Mouse (Mus musculus): ENCODE data around the gene S100pbp. TPM values are rescaled to one million over a fixed set of nuclear protein-coding genes. Genes with fewer than 3 reads are reported as not detected.
A peak's percentile ranks its signal among the peaks of the same experiment; 100 is the strongest.

The S100pbp gene
- polyA plus RNA-seq, 1 experiment from 2014 or later = 14.5 TPM

DNA sequence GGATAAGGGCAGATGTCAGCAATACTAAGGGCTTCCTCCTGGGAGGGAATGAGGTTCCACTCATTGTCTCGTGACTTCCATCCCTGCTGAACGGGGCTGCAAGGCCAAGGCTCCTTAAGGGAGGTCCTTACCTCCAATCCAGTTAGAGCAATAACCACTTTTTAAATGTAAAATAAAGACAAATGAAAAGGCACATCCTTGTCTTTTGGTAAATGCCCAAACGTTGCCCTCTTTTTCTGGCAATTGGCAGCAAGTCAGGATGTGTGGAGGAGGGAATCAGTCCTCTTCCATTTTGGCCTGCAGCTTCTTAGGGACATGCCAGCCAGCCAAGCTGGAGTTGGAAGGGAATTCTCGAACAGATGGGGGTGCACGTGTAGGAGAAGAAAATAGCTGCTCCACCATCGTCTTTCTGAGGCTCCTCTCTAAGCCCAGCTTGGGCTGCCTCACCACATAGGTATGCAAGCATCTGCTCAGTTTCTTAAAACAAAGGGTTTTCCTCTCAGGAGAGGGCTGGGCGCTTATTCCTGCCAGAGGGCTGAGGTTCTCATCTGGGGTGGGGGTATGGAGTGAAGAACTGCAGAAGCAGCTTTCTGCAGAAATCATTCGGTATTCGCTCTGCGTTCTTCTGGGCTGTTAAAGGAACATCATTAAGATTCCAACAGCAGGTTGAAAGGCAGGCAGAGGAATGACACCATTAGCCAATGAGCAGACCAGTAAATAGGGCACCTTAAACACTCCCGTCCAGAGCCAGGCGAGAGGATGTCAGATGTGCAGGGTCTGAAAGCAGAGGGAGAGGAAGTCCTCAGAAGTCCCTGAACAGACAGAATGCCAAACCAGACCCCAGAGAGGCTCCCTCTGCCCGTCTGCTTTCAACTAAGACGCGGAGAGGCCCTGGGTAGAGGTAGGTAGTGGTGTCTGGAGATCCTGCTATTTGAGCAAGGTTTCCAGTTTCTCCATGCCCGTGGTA is 44.8 kb downstream of the S100pbp start:
- 0 out of 2 replicates have a peak, but pooled peaks cover 4% of the 10 kb centered on the region for H3K36me3 ChIP-seq
- peak; percentile 36; the same call in 1 of the 2 replicates for ATAC-seq
- WGBS = 44% methylated on average over 16 of the region's 16 CpGs

DNA sequence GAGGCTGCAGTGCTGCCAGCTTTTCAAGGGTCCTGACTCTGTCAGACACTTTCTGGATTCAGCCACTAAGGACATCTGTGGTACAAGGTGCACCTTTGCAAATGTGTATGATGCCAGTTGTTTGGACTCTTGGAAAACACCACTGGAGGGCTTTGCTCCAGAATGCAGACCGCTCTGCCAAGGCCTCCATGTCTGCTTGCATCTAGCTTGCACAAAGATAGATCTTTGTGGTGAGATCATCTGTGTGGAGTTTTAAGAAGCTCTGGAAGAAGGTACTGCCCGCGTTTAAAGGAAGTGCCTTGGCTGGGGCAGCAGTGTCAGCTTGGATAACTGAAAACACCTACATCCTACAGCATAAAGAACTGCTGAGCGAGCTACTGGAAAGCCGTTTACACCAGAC is 46.0 kb downstream of the S100pbp start:
- no peak overlapping the region for H3K4me3 ChIP-seq (replicated peaks)
- peaks cover 12% of the 10 kb centered on the region; the same call in 1 of the 2 replicates for H3K4me1 ChIP-seq (replicated peaks)
- no peak for ATAC-seq
- H3K36me3 ChIP-seq = 0 out of 2 replicates have a peak, but pooled peaks cover under 1% of the 10 kb centered on the region
- 86% methylated on average over 5 of the region's 5 CpGs for WGBS
- H3K4me2 ChIP-seq (replicated peaks) = no peak overlapping the region
- no peaks in the 10 kb centered on the region for H3K9me3 ChIP-seq
- H3K9ac ChIP-seq = no peak overlapping the region
- no peak overlapping the region for H3K27ac ChIP-seq
- no peaks in the 10 kb centered on the region; the same call in 1 of the 2 replicates for H3K27me3 ChIP-seq (replicated peaks)

More for the DNA sequence above, 44.8 kb downstream of the S100pbp start:
- Histone ChIP-seq H3K27ac (peak overlapping the region; percentile 48), H3K4me1 (replicated peaks) (peaks cover 12% of the 10 kb centered on the region; the same call in 1 of the 2 replicates), H3K9ac (no peak overlapping the region), H3K4me2 (replicated peaks) (no peak overlapping the region), H3K27me3 (replicated peaks) (no peaks in the 10 kb centered on the region), H3K9me3 (no peaks in the 10 kb centered on the region), H3K4me3 (replicated peaks) (no peak overlapping the region)

DNA sequence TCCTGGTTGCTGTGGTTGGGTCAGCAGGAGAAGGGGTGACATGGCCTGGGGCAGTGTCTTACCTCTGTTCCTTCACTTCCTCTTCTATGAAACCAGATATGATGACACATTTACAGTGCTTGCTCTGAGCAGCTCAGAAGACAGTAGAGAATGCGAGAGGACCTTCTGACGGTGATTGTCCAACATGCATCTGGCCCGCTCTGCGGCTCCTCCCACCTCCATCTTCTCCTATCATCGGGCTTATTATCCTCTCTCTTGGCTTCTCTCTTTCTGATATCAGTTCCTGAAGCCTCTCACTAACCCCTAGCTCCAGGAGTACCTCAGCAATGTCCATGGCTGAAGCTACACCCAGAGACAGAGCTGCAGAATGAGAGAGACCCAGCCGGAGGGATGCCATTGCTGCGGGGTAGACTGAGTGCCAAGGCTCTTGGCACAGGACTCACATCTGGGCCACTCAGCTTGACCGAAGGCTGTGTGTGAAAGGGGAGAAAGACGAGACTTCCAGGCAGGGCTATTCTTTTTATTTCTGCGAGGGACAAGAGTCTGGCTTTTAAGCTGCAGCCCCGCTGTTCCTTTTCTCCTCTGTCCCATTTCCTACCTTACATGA is 47.0 kb downstream of the S100pbp start:
- H3K36me3 ChIP-seq = no peaks in the 10 kb centered on the region
- H3K4me2 ChIP-seq (replicated peaks) = no peak overlapping the region
- 86% methylated on average over 11 of the region's 11 CpGs for WGBS
- H3K9me3 ChIP-seq = no peaks in the 10 kb centered on the region
- peaks cover 12% of the 10 kb centered on the region; the same call in 1 of the 2 replicates for H3K4me1 ChIP-seq (replicated peaks)
- H3K9ac ChIP-seq = no peak overlapping the region
- ATAC-seq = no peak
- H3K4me3 ChIP-seq (replicated peaks) = no peak overlapping the region
- H3K27ac ChIP-seq = no peak overlapping the region
- peaks cover 4% of the 10 kb centered on the region; the same call in 1 of the 2 replicates for H3K27me3 ChIP-seq (replicated peaks)

DNA sequence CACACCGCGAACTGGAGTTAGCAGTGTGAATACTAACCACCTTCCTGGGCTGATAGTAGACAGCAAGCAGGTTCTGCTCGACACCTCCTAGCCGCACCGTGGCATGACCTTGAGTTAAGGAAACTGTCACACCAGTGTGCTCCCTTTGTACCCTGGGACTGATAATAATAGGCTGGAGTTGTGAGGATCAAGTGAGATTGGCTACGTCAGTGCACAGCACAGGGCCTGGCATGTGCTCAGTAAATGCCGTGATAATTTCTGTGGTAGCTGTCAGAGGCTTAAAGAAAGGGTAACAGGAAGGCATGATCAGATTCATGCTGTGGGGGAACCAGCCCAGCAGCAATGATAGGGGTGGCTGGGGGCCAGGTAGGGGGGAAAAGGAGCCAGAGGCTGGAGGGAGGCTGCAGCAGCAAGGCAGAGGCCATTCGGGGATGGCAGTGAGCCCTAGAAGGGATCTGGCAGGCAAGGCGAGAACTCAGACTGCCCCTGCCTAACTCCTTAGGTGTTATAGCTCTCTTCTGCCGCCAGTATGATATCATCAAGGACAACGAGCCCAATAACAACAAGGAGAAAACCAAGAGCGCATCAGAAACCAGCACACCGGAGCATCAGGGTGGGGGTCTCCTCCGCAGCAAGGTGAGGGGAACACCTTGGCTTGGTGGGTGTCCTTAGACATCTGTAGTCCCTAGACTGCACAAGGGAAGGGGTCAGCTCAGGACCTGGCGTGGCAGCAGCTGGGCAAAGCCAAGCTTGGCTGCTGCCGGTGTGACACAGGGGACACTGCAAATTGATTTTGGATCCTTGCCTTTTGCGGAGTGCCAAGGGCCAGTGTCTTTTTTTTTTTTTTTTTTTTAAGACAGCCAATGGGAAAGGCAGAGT is 47.7 kb downstream of the S100pbp start:
- Histone ChIP-seq H3K4me1 (replicated peaks) (peaks cover 16% of the 10 kb centered on the region), H3K27ac (no peak overlapping the region), H3K27me3 (replicated peaks) (peaks cover 10% of the 10 kb centered on the region; the same call in 1 of the 2 replicates), H3K4me3 (replicated peaks) (no peak overlapping the region), H3K36me3 (no peaks in the 10 kb centered on the region), H3K9me3 (no peaks in the 10 kb centered on the region), H3K9ac (no peak overlapping the region), H3K4me2 (replicated peaks) (no peak overlapping the region)
- WGBS = 70% methylated on average over 17 of the region's 17 CpGs
- ATAC-seq = 0 out of 2 replicates have a peak, but pooled peaks have one; percentile 16

DNA sequence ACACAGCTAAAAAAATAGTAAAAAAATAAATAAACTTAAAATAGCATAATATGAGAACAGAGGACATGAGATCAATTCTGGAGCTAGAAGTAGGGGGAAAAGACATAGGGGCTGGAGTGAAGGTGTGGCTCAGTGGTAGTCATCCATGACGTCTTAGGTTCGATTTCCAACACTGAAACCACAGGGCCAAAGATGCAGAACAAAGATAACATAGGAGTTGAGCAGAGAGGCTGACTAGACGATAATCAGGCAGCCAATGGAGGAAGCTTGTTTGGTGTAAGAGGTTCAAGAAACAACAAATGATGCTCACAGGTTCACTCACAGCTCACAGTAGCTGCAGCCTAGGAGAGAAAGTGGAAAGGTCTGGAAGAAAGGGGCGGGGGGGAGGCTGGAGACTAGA is 48.7 kb downstream of the S100pbp start:
- H3K27ac ChIP-seq = no peak overlapping the region
- no peak overlapping the region for H3K4me2 ChIP-seq (replicated peaks)
- H3K4me1 ChIP-seq (replicated peaks) = peaks cover 21% of the 10 kb centered on the region
- H3K36me3 ChIP-seq = no peaks in the 10 kb centered on the region
- no peaks in the 10 kb centered on the region for H3K9me3 ChIP-seq
- 83% methylated on average over 4 of the region's 4 CpGs for WGBS
- ATAC-seq = no peak
- H3K4me3 ChIP-seq (replicated peaks) = no peak overlapping the region
- no peak overlapping the region for H3K9ac ChIP-seq
- peaks cover 18% of the 10 kb centered on the region for H3K27me3 ChIP-seq (replicated peaks)

DNA sequence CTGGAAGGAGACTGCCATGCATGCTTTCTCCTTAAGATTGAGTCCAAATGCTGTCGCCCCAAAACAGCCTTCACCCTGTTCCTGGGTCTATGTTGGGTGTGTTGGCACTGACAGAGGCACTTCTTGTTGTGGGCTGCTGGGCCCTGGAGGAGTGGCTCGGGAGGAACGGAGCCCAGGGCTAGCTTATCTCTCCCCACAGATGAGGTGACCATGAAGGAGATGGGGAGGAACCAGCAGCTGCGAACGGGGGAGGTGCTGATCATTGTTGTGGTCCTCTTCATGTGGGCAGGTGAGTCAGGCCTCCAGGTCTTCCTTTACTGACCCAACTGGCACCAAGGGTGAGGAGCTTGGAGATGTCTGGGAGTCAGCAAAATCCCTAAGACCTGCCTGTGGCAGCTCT is 49.9 kb downstream of the S100pbp start:
- no peaks in the 10 kb centered on the region for H3K9me3 ChIP-seq
- H3K4me1 ChIP-seq (replicated peaks) = peaks cover 24% of the 10 kb centered on the region
- H3K36me3 ChIP-seq = no peaks in the 10 kb centered on the region
- no peak overlapping the region for H3K27ac ChIP-seq
- ATAC-seq = no peak; the same call in 1 of the 2 replicates
- no peak overlapping the region for H3K9ac ChIP-seq
- 62% methylated on average over 5 of the region's 5 CpGs for whole genome bisulfite sequencing
- H3K4me2 ChIP-seq (replicated peaks) = no peak overlapping the region
- H3K4me3 ChIP-seq (replicated peaks) = no peak overlapping the region
- peaks cover 20% of the 10 kb centered on the region for H3K27me3 ChIP-seq (replicated peaks)

DNA sequence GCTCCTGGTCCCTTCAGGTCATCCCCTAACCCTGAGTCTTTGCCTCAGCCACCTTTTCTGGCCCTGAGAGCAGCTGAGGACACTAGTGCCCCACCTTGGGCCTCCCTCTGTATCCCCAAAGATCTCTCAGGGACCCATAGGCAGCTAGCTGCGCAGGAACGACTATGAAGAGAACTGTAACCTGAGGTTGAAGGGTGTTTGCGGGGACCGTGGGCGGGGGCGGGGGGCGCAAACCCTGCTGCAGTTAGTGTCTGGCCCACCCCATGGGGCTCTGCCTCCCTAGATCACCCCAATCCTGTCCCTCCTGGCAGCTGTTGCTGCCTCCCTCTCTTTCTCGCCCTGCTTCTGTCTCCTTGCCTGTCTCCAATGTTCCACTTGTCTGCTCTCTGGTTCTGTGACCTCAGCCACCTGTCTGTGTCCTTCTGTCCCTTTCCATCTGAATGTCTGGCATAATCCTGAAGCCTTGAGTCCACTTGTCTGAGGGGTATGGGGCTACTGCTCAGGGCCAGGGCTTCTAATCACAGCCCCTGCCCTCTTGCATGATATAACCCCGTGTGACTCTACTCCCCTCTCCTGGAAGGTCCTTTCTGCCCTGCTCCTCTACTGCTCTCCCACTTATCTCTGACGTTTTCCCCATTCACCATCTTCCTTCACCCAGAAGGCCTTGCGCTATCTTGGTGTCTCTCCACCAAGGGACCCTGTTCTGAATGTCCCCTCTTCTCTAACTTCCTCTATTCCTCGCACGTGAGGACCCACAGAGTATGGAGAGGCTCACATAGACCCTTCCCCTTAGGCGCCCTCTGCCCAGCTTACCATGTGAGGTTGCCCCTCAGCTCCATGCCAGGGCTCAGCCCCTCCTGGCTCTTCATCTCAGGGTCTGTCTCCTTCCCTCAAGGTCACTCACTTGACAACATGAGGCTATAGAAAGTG is 51.9 kb downstream of the S100pbp start:
- ATAC-seq = 0 out of 2 replicates have a peak, but pooled peaks have one; percentile 11
- H3K27me3 ChIP-seq (replicated peaks) = peaks cover 20% of the 10 kb centered on the region

DNA sequence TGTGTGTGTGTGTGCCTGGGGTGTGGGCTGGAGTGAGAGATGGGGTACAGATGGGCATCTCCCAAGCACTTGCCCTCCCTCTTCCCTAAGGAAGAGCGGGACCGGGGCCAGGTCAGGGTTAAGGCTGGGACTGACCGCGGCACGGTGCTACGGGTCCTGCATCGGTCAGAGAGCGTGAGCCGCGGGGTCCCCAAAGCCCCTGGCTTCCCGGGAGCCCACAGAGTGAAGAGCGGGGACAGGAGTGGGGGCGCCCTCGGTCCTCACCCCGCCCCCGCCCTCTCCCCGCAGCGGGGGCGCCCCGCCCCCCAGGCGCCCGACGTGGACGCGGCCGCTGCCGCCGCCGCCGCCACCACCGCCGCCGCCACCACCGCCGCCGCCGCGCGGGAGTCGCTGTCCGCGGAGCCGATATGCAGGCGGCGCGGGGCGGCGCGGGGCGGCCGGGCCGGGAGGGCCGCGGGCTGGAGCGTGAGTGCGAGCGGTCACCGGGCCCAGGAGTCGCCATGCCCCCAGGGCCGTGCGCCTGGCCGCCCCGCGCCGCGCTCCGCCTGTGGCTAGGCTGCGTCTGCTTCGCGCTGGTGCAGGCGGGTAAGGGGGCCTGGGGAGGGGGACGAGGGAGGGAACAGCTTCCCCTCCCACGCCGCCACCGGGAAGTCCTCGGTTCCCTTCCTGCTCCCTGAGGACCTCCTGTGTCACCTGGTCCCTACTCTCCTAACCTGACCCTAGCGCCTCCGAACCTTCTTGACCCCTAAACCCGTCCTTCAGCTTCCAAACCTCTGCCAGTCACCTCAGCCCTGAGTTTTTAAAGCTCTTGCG is 52.7 kb downstream of the S100pbp start, which contains the start of gene Fndc5:
Gene Fndc5 (plus strand): TSS at position 421 of the 813 bp plus-strand sequence.
- no peaks in the 10 kb centered on the region for H3K9me3 ChIP-seq
- H3K4me1 ChIP-seq (replicated peaks) = peaks cover 20% of the 10 kb centered on the region
- no peak within 1 kb of the TSS for H3K27ac ChIP-seq
- H3K4me3 ChIP-seq (replicated peaks) = peak within 1 kb of the TSS; percentile 55
- WGBS = 1% methylated on average over 65 of the region's 80 CpGs
- H3K4me2 ChIP-seq (replicated peaks) = peak within 1 kb of the TSS; percentile 98
- peak within 1 kb of the TSS; percentile 62 for H3K9ac ChIP-seq
- H3K36me3 ChIP-seq = no peaks in the 10 kb centered on the region
- ATAC-seq = peak; percentile 48
- peaks cover 20% of the 10 kb centered on the region for H3K27me3 ChIP-seq (replicated peaks)

More for the DNA sequence above, 51.9 kb downstream of the S100pbp start:
- Histone ChIP-seq H3K9ac (peak overlapping the region; percentile 62; the same call in 1 of the 2 replicates), H3K4me1 (replicated peaks) (peaks cover 21% of the 10 kb centered on the region), H3K36me3 (no peaks in the 10 kb centered on the region), H3K4me3 (replicated peaks) (peak overlapping the region; percentile 55), H3K9me3 (no peaks in the 10 kb centered on the region), H3K27ac (no peak overlapping the region), H3K4me2 (replicated peaks) (peak overlapping the region; percentile 98)
- WGBS = 54% methylated on average over 14 of the region's 14 CpGs

DNA sequence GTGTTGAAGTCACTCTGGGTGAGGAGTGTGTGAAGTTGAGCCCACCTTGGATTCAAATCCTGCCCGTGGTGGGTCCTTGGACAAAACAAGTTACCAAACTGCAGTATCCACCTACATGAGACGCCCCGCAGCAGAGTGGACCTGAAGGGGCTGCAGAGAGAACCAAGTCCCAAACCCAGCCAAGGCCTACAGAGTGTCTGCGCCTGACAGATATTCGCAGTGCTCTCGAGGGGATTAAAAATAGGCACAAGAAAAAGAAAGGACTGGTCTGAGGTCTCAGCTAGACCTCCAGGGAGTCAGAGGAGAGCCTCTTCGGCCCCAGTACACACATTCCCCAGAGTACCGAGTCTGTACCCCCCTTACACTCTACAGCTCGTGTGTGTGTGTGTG is 53.3 kb downstream of the S100pbp start:
- H3K4me2 ChIP-seq (replicated peaks) = peak overlapping the region; percentile 98

DNA sequence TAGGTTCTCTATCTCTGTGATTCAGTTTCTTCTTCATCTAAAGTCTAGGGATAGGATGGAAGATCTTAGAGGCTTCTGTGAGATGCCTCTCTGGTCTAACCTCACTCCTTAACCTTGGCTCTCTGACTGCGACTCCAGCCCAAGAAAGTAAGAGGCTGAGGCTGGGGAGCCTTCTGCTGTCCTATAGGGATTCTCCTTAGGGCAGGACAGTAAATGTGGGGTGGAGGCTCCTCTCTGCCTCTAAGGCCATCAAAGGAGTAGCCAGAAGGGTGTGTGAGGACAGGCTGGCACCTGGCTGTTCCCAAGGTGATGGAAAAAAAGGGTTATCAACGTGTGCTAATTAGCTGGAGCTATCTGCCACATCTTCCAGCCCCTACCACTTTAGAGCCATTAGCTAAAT is 53.9 kb downstream of the S100pbp start:
- ATAC-seq = no peak
- Histone ChIP-seq H3K9ac (no peak overlapping the region), H3K4me2 (replicated peaks) (no peak overlapping the region), H3K36me3 (no peaks in the 10 kb centered on the region), H3K9me3 (no peaks in the 10 kb centered on the region), H3K27me3 (replicated peaks) (peaks cover 20% of the 10 kb centered on the region), H3K4me1 (replicated peaks) (peaks cover 21% of the 10 kb centered on the region), H3K4me3 (replicated peaks) (no peak overlapping the region), H3K27ac (no peak overlapping the region)
- WGBS = 59% methylated on average over 2 of the region's 2 CpGs

More for the DNA sequence above, 53.3 kb downstream of the S100pbp start:
- Histone ChIP-seq H3K4me1 (replicated peaks) (peaks cover 19% of the 10 kb centered on the region), H3K36me3 (no peaks in the 10 kb centered on the region), H3K4me3 (replicated peaks) (peak overlapping the region; percentile 55), H3K27ac (no peak overlapping the region), H3K9me3 (no peaks in the 10 kb centered on the region), H3K9ac (peak overlapping the region; percentile 62; the same call in 1 of the 2 replicates), H3K27me3 (replicated peaks) (peaks cover 20% of the 10 kb centered on the region)
- ATAC-seq = peak; percentile 13; the same call in 1 of the 2 replicates
- WGBS = 39% methylated on average over 9 of the region's 9 CpGs
